Mouse (Mus musculus) ES-Bruce4 (cell line): ENCODE results near the gene Nsrp1.

Experiments
- CTCF ChIP-seq: IDR thresholded peaks from one replicate; pipeline ENCODE4 v1.8.1; 2011; ENCODE audit warnings: low read depth, low read length
- EP300 ChIP-seq: IDR thresholded peaks from 2 replicates; pipeline ENCODE4 v1.6.1; 2011; ENCODE audit warnings: low read depth, low read length; ENCODE audit not compliant: insufficient read depth
- POLR2A ChIP-seq: IDR thresholded peaks from one replicate; pipeline ENCODE4 v1.8.1; 2011; ENCODE audit warnings: low read length; ENCODE audit not compliant: insufficient read depth

DNA sequence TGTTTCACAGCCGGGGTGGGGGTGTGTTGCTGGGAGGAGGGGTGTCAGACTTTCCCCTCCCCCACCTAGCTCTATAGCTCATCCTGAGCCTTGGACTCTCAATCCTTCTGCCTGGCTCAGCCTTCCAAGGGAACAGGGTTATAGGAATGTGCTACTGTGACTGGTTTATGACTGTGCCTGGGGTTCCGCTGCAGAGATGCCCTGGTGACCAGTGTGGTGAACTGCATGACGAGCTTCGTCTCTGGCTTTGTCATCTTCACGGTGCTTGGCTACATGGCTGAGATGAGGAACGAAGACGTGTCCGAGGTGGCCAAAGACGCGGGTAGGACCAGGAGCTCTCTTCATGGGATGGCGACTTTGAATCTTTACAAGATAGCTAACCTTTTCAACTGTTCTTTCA is 60.2 kb downstream of the Nsrp1 start:
- TF ChIP-seq POLR2A = no peak
- TF ChIP-seq CTCF = no peak
- no peak for TF ChIP-seq EP300
